Mouse (Mus musculus): ENCODE measurements around the gene Magi1.

Gene Magi1

GRCm38 (mm10) chr6:93739786-93740185 lies 543.9 kb downstream of the Magi1 start:
- in situ Hi-C loops (cut with MboI, MseI): no loop called here

GRCm38 (mm10) chr6:93737083-93737482 lies 546.6 kb downstream of the Magi1 start:
- in situ Hi-C loops (cut with MboI, MseI): no loop called here

DNA sequence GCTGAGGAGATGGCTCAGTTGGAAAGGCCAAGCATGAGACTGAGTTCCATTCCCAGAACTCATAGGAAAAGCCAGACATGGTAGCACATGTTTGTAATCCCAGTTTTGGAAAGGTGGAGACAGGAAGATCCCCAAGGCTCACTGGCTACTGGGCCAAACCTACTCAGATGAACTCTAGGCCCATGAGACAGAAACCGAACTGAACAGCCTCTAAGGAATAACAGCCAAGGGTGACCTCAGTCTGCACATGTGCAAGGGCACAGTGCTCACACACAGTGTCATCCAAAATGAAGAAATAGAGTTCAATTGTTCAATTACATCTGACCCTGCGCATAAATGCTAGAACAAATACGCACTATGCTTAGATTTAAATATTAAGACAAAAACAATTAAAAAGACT lies 547.6 kb downstream of the Magi1 start:
- in situ Hi-C loops (cut with MboI, MseI): no loop called here

GRCm38 (mm10) chr6:93733800-93734199 lies 549.9 kb downstream of the Magi1 start:
- in situ Hi-C loops (cut with MboI, MseI): no loop called here

- in situ Hi-C loops (cut with MboI, MseI): no loop called here
These were observed 554.0 kb downstream of the Magi1 start for GRCm38 (mm10) chr6:93729702-93730101.

DNA sequence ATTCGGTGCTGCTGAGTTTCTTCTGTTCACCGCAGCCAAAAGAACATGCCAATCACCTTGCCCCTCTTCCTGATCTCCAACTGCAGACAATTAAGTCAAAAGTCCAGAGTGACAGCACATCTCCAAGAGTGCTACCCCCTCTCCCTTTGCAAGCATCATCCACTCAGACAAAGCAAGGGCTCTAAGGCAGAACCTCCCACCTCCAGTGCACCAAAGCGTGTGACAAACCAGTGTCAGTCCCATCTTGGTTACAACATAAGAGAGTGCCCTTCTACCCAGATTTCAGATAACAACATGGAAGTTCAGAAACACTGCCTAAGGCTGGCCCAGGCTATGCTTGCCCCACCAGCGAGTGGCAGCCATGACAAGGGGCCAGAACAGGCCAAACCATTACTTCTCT lies 554.9 kb downstream of the Magi1 start:
- in situ Hi-C loops (cut with MboI, MseI): no loop called here

GRCm38 (mm10) chr6:93727630-93728178 lies 556.0 kb downstream of the Magi1 start:
- in situ Hi-C loops (cut with MboI, MseI): no loop called here

DNA sequence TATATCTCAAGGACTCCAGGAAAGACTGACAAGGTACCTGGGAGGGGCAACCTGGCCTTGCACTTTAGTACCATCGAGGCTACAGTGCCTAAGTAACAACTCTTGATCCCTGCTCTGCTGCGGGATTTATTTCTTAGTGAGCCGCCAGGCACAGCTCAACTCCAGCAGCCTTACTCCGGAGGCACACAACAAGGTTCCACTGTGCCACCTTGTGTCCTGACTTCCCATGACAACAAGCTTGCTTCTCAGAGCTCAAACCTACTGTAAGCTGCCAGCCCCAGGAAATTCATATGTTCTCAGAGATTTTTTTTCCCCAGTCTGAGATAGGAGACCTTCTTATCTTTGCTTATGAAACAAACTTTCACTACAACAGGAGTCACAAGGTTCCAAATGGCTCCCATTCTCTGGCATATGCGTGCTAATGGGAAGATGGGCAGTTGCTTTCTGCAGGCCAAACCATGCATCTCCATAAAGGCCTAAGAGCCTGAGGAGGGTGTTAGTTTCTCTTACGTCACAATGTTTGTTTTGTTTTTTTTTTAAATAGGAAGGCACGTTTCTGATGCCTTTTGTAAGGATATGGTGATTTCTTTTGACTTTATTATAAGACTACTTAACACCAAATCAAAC lies 556.8 kb downstream of the Magi1 start:
- in situ Hi-C loops (cut with MboI, MseI): no loop called here

- in situ Hi-C loops (cut with MboI, MseI): no loop called here
These were observed 557.6 kb downstream of the Magi1 start for GRCm38 (mm10) chr6:93726121-93726520.

GRCm38 (mm10) chr6:93724749-93725148 lies 559.0 kb downstream of the Magi1 start:
- in situ Hi-C loops (cut with MboI, MseI): no loop called here

- in situ Hi-C loops (cut with MboI, MseI): no loop called here
These were observed 560.5 kb downstream of the Magi1 start for GRCm38 (mm10) chr6:93723226-93723625.

DNA sequence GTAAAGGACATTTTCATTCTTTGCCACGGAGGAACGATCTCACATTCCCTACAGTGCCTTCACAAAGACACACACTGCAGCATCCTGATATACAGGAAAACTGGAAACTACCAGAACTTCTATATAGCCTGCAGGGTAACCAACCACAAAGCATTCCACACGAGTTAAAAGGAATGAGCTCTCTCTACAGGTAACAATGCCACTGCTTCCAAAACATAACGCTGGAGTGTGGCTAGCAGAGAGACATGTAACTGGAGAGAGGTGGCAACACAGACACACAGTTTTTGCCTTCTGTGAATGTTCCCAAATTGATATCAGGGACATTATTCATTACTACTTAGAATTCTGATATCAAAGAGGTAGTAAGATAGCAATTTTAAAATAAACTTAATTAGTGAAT lies 564.2 kb downstream of the Magi1 start:
- in situ Hi-C loops (cut with MboI, MseI): no loop called here

GRCm38 (mm10) chr6:93718385-93718784 lies 565.3 kb downstream of the Magi1 start:
- in situ Hi-C loops (cut with MboI, MseI): no loop called here

- in situ Hi-C loops (cut with MboI, MseI): no loop called here
These were observed 565.8 kb downstream of the Magi1 start for GRCm38 (mm10) chr6:93717826-93718375.

- in situ Hi-C loops (cut with MboI, MseI): no loop called here
These were observed 566.8 kb downstream of the Magi1 start for GRCm38 (mm10) chr6:93716686-93717625.

GRCm38 (mm10) chr6:93715181-93716180 lies 568.2 kb downstream of the Magi1 start:
- in situ Hi-C loops (cut with MboI, MseI): no loop called here

DNA sequence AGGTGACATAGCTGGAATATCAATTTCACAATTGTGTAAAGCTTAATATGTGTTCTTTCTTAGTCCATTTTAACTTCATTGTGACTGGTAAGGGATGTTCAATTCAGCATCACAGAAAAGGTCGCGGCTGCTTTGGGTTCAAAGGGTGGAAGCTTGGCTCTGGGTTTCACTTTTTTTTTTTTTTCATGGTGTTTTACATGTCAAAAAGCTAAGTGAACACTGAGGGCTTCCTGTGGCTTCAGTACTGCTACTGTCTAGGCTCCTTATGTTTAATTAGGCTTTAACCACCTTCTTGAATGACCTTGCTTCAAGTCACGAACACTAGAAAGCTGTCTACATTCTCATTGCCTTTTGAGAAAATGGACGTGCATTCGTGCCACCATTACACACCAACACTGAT lies 579.4 kb downstream of the Magi1 start:
- in situ Hi-C loops (cut with MboI, MseI): no loop called here

DNA sequence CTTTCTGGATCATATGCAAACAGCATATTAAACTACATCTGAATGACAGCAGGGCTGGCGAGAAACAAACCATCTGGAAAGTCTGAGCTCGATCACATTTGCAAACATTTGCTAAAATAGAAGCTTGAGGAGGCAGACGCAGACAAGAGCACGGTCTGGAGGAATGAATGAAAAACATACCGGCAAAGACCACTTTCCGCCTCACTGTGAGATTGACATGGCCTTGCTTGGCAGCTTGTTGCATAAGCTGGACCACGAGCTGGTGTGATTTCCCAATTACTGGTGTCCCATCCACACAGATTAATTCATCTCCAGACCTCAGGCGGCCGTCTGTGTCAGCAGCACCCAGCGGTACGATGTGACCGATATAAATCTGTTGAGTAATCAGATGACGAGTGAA lies 584.3 kb downstream of the Magi1 start:
- in situ Hi-C loops (cut with MboI, MseI): no loop called here

GRCm38 (mm10) chr6:93697956-93698355 lies 585.8 kb downstream of the Magi1 start:
- in situ Hi-C loops (cut with MboI, MseI): no loop called here

GRCm38 (mm10) chr6:93678766-93679165 lies 605.0 kb downstream of the Magi1 start:
- in situ Hi-C loops (cut with MboI, MseI): no loop called here

GRCm38 (mm10) chr6:93666731-93667130 lies 617.0 kb downstream of the Magi1 start:
- in situ Hi-C loops (cut with MboI, MseI): no loop called here

Data from T-helper 17 cell (primary cell).